Mouse (Mus musculus): ENCODE measurements around the gene Apc2. TPM values are rescaled to one million over a fixed set of nuclear protein-coding genes. Genes with fewer than 3 reads are reported as not detected.

Gene Apc2
- polyA plus RNA-seq, 2 experiments, result 0.04 TPM; not detected in 1

DNA sequence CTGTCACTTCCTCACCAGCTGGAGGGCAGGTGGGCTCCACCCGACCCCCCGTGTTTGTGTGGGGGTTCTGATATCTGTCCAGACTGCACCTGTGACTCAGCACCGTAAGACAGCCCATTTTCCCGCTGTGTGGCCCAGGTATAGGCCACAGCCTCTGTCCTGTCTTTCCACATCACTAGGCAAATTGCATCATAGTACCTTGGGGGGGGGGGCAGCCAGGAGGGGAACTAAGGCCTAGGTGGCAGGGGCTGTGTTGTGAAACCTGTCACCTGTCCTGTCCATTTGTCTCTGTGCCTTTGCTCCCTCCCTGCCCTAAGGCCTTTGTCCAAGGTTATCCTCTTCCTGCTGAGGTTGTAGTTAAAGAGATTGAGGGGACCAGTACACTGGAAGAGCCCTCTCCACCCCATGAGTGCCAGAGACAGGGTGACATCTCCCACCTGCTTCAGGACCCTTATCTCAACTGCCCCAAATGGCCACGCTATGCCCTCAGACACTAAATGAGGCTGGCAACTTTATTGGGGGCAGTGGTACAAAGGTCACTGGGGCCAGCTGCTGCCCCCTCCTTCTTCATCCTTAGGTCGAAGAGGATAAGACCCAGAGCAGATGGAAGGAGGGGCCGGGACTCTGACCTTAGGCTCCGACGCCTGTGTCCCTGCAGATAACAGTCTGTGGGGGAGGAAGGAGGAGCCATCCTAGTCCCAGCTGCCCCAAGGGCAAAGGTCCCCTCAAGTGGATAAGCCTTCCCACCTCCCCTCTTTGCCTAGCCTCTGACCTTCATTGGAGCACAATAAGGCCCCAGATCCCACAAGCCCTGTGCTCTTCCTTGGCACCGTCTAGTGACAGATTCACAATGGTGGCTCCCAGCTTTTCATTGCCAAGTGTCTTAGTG, 36.1 kb downstream of the Apc2 start:
- peak overlapping the region; percentile 88 for H3K27ac ChIP-seq
- peak overlapping the region; percentile 42 to 66 for H3K4me3 ChIP-seq (ENCODE audit: insufficient read depth in 1 of 2, low read depth in 2 of 2, low read length in 2 of 2)
- no peaks in the 10 kb centered on the region for H3K27me3 ChIP-seq (ENCODE audit: control insufficient read depth, insufficient read depth, low read length)
- H3K4me1 ChIP-seq (replicated peaks; ENCODE audit: control insufficient read depth in 2 of 2, insufficient read depth in 2 of 2, low read length in 1 of 2), result peaks cover 30 to 38% of the 10 kb centered on the region in 2 experiments
- peaks cover 14% of the 10 kb centered on the region for H3K36me3 ChIP-seq (replicated peaks; ENCODE audit: control insufficient read depth, insufficient read depth, low read depth)
- 17% methylated on average over 10 of the region's 10 CpGs for WGBS (ENCODE audit: insufficient replicate concordance)
- H3K9ac ChIP-seq (replicated peaks), result peak overlapping the region; percentile 63
- TF ChIP-seq CTCF (IDR thresholded peaks at IDR 0.05; ENCODE audit: low read depth) (no peak), EP300 (IDR thresholded peaks at IDR 0.05; ENCODE audit: low read depth) (peak; percentile 70)
- peak overlapping the region; percentile 91 for H3K4me2 ChIP-seq (ENCODE audit: low read depth)
- DNase-seq (ENCODE audit: low read depth in 3 of 3, low spot score in 3 of 3) (peak; percentile 80 to 87 (median 84)), ATAC-seq (ENCODE audit: insufficient read depth) (peak; percentile 74)
- no peaks in the 10 kb centered on the region for H3K9me3 ChIP-seq (ENCODE audit: control insufficient read depth, low read length)

DNA sequence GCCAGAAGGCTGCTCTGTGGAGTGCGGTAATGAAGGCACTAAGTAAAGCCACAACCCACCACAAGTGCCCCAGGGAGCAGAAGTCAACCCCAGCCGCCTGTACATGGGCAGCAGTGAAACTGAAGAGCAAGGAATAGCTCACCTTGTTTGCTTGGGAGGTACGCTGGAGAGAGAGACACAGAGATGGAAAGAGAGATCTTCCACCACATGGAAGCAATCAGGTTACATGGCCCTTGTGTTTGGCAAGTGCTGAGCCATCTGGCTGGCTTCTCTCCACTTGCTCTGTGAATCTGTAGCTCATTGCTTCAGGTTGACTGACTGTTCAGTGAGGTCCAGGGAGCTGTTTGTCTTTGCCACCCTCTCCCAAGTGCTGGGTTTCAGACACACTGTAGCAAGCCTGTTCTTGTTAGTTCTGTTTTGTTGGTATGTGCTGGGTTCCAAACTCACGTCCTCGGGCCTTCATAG, 36.8 kb downstream of the Apc2 start:
- 59% methylated on average over 5 of the region's 5 CpGs for WGBS (ENCODE audit: insufficient replicate concordance)
- H3K27ac ChIP-seq, result peak overlapping the region; percentile 88
- DNase-seq (ENCODE audit: low read depth in 3 of 3, low spot score in 3 of 3), result no peak
- no peak for ATAC-seq (ENCODE audit: insufficient read depth)
- no peak for TF ChIP-seq CTCF (IDR thresholded peaks at IDR 0.05; ENCODE audit: low read depth)
- no peak for TF ChIP-seq EP300 (IDR thresholded peaks at IDR 0.05; ENCODE audit: low read depth)
- H3K36me3 ChIP-seq (replicated peaks; ENCODE audit: control insufficient read depth, insufficient read depth, low read depth), result peaks cover 14% of the 10 kb centered on the region
- H3K9me3 ChIP-seq (ENCODE audit: control insufficient read depth, low read length), result no peaks in the 10 kb centered on the region
- peak overlapping the region; percentile 91 for H3K4me2 ChIP-seq (ENCODE audit: low read depth)
- H3K4me1 ChIP-seq (replicated peaks; ENCODE audit: control insufficient read depth in 2 of 2, insufficient read depth in 2 of 2, low read length in 1 of 2), result peaks cover 30 to 38% of the 10 kb centered on the region in 2 experiments
- no peaks in the 10 kb centered on the region for H3K27me3 ChIP-seq (ENCODE audit: control insufficient read depth, insufficient read depth, low read length)
- peak overlapping the region; percentile 3 to 7; a peak in 3 of 4 replicates for H3K4me3 ChIP-seq (ENCODE audit: insufficient read depth in 1 of 2, low read depth in 2 of 2, low read length in 2 of 2)
- peak overlapping the region; percentile 63 for H3K9ac ChIP-seq (replicated peaks)

DNA sequence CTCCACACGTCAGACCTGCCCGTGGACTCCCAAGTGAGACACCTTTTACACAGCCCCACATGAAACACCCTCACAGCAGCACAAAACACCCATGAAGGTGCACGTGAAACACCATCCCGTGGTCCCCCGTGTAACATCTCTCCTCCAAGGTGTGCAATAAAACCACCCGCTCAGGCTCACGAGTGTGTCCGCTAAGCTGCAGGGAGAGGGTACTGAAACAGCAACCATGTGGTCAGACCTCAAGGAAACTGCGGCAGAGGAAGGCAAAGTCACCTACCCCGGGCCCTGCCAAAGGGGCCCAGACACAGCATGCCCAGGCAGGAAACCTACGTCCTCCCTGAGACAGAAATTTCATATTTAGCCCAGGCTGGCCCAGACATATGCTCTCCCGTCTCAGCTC, 40.5 kb downstream of the Apc2 start:
- ATAC-seq (ENCODE audit: insufficient read depth), result no peak
- WGBS (ENCODE audit: insufficient replicate concordance), result 72% methylated on average over 12 of the region's 12 CpGs

DNA sequence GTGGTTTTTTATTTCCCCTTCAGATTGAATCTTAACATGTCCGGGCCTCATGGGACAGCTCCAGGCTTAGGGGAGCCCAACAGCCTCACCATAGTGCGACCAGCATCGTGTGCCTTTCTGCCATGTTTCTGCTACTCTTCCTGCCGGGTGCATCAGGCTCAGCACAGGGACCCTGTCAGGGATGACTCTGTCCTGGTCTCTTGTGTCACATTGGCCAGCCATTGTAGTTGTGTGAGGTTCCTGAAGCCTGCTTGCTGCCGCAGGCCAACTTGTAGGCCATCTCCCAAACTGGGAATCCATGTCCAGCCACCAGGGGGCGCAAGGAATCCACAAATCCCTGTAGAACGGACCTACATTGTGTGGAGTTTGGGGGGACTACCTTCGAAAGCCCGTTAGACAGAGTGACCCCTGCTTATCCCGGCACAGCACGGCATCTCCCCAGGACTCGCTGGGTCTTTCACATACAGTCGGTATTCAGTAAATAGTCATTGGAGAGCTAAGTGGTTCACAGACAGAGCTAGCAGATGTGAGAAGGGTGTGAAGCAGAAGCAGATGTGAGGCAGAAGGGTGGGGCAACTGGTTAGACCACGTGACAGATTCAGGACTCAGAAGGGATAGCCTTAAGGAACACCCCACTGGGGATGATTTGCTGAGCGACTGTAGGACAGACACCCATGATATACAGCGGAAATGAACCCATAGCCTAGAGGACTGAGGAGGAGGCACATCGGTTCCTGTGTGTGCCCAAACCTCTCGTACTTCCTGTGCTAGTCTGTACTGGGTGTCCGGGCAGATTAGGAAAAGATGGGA, 44.4 kb downstream of the Apc2 start:
- H3K4me1 ChIP-seq (replicated peaks; ENCODE audit: control insufficient read depth in 2 of 2, insufficient read depth in 2 of 2, low read length in 1 of 2), result peaks cover 32 to 34% of the 10 kb centered on the region in 2 experiments

More for the DNA sequence above, 40.5 kb downstream of the Apc2 start:
- no peak for DNase-seq (ENCODE audit: low read depth in 3 of 3, low spot score in 3 of 3)
- H3K27ac ChIP-seq, result no peak overlapping the region
- peaks cover 29 to 31% of the 10 kb centered on the region in 2 experiments for H3K4me1 ChIP-seq (replicated peaks; ENCODE audit: control insufficient read depth in 2 of 2, insufficient read depth in 2 of 2, low read length in 1 of 2)
- no peak overlapping the region for H3K4me3 ChIP-seq (ENCODE audit: insufficient read depth in 1 of 2, low read depth in 2 of 2, low read length in 2 of 2)
- no peak overlapping the region for H3K9ac ChIP-seq (replicated peaks)
- H3K9me3 ChIP-seq (ENCODE audit: control insufficient read depth, low read length), result no peaks in the 10 kb centered on the region
- H3K4me2 ChIP-seq (ENCODE audit: low read depth), result no peak overlapping the region
- peaks cover 14% of the 10 kb centered on the region for H3K36me3 ChIP-seq (replicated peaks; ENCODE audit: control insufficient read depth, insufficient read depth, low read depth)
- no peak for TF ChIP-seq EP300 (IDR thresholded peaks at IDR 0.05; ENCODE audit: low read depth)
- TF ChIP-seq CTCF (IDR thresholded peaks at IDR 0.05; ENCODE audit: low read depth), result no peak
- peaks cover 9% of the 10 kb centered on the region for H3K27me3 ChIP-seq (ENCODE audit: control insufficient read depth, insufficient read depth, low read length)

More for the DNA sequence above, 44.4 kb downstream of the Apc2 start:
- H3K27ac ChIP-seq, result no peak overlapping the region
- TF ChIP-seq EP300 (IDR thresholded peaks at IDR 0.05; ENCODE audit: low read depth) (no peak), CTCF (IDR thresholded peaks at IDR 0.05; ENCODE audit: low read depth) (peak; percentile 99)
- no peak overlapping the region for H3K4me3 ChIP-seq (ENCODE audit: insufficient read depth in 1 of 2, low read depth in 2 of 2, low read length in 2 of 2)
- no peaks in the 10 kb centered on the region for H3K9me3 ChIP-seq (ENCODE audit: control insufficient read depth, low read length)
- peak; percentile 73 to 82 (median 75) for DNase-seq (ENCODE audit: low read depth in 3 of 3, low spot score in 3 of 3)
- peaks cover 14% of the 10 kb centered on the region for H3K36me3 ChIP-seq (replicated peaks; ENCODE audit: control insufficient read depth, insufficient read depth, low read depth)
- WGBS (ENCODE audit: insufficient replicate concordance), result 14% methylated on average over 19 of the region's 19 CpGs
- peak; percentile 29; the same call in 1 of the 2 replicates for ATAC-seq (ENCODE audit: insufficient read depth)
- peaks cover 26% of the 10 kb centered on the region for H3K27me3 ChIP-seq (ENCODE audit: control insufficient read depth, insufficient read depth, low read length)
- H3K4me2 ChIP-seq (ENCODE audit: low read depth), result peak overlapping the region; percentile 58
- no peak overlapping the region for H3K9ac ChIP-seq (replicated peaks)
